Comparison of ENCODE assay signal across 9 mouse cellular contexts in the genomic region with DNA sequence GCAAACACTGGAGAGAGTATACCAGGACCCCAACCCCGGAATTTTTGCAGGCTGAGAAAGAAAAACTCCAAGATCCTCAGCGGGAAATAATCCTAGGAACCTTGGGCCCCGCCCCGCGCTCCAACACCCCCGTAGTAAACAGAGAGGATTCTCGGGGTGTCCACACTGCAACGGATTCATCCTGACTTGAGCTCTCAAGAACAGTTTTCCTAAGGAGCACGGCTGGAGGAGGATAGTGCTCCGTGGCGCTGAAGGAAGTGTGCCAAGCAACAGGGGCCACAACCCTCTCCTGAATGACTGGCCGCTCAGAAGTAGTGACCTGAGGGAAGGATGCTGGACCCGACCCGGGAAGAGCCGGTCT. TPM values are rescaled to one million over a fixed set of nuclear protein-coding genes. Genes with fewer than 3 reads are reported as not detected.
DNase-seq lines count a peak whose midpoint lies in the region; ATAC-seq and TF ChIP-seq lines count a peak whose summit lies in the region.
"Had no signal": no experiment of that assay in that cellular context is flagged by ENCODE, and none has a peak within 500 bp of the region (broad histone marks: within the 10 kb centered on the region; RNA-seq: fewer than 3 reads in every experiment).

No protein-coding gene starts in this region.

- no peak for DNase-seq in heart, postnatal 10 days
- DNase-seq in forebrain, embryonic 14.5 days (ENCODE audit: low spot score), result no peak
- peak; percentile 6 for DNase-seq in telencephalon, adult 2 months (ENCODE audit: low read depth, low spot score)
- no peak for DNase-seq in spleen, adult 12 weeks (ENCODE audit: low spot score)

- peak overlapping the region; percentile 92 for H3K9ac ChIP-seq in heart, embryonic 13.5 days
- peak overlapping the region; percentile 87 for H3K9ac ChIP-seq in forebrain, embryonic 14.5 days (ENCODE audit: low read length)
- peak overlapping the region; percentile 83 for H3K9ac ChIP-seq in liver, embryonic 12.5 days

- H3K27me3 ChIP-seq in heart, embryonic 13.5 days (replicated peaks), result no peaks in the 10 kb centered on the region
- no peaks in the 10 kb centered on the region for H3K27me3 ChIP-seq in E14TG2a.4 (ENCODE audit: insufficient read depth, low read length)
- H3K27me3 ChIP-seq in forebrain, embryonic 14.5 days (replicated peaks; ENCODE audit: control insufficient read depth, insufficient read depth, low read length), result no peaks in the 10 kb centered on the region
- no peaks in the 10 kb centered on the region for H3K27me3 ChIP-seq in liver, embryonic 12.5 days (replicated peaks)

- no peak for TF ChIP-seq CTCF in E14TG2a.4 (conservative IDR thresholded peaks at IDR 0.05; ENCODE audit: low read length)

- peak overlapping the region; percentile 94 for H3K4me3 ChIP-seq in heart, embryonic 13.5 days
- peak overlapping the region; percentile 96 for H3K4me3 ChIP-seq in E14TG2a.4 (replicated peaks; ENCODE audit: low read length)
- H3K4me3 ChIP-seq in forebrain, embryonic 14.5 days (ENCODE audit: low read depth, low read length), result peak overlapping the region; percentile 86
- H3K4me3 ChIP-seq in liver, embryonic 12.5 days, result peak overlapping the region; percentile 83

- peaks cover 10% of the 10 kb centered on the region for H3K4me1 ChIP-seq in heart, embryonic 13.5 days
- H3K4me1 ChIP-seq in E14TG2a.4 (replicated peaks; ENCODE audit: low read depth, low read length), result peaks cover 32% of the 10 kb centered on the region
- H3K4me1 ChIP-seq in forebrain, embryonic 14.5 days (ENCODE audit: control insufficient read depth, insufficient read depth, low read length), result peaks cover 7% of the 10 kb centered on the region
- peaks cover 22% of the 10 kb centered on the region for H3K4me1 ChIP-seq in liver, embryonic 12.5 days

- no peak for ATAC-seq in heart, embryonic 13.5 days (ENCODE audit: extremely low read depth, insufficient number of reproducible peaks, low FRiP score, low TSS enrichment)
- ATAC-seq in forebrain, embryonic 14.5 days, result no peak
- peak; percentile 6; the same call in 1 of the 2 replicates for ATAC-seq in liver, embryonic 12.5 days
- ATAC-seq in megakaryocyte progenitor cell, adult 5-6 weeks (replicated peaks; ENCODE audit: poor library complexity), result no peak

- H3K9me3 ChIP-seq in heart, embryonic 13.5 days, result no peaks in the 10 kb centered on the region
- H3K9me3 ChIP-seq in E14TG2a.4 (ENCODE audit: low read length), result no peaks in the 10 kb centered on the region
- H3K9me3 ChIP-seq in forebrain, embryonic 14.5 days (replicated peaks; ENCODE audit: control insufficient read depth, low read length), result no peaks in the 10 kb centered on the region
- no peaks in the 10 kb centered on the region for H3K9me3 ChIP-seq in liver, embryonic 12.5 days (replicated peaks)

- H3K27ac ChIP-seq in heart, embryonic 13.5 days (replicated peaks), result peak overlapping the region; percentile 96
- peak overlapping the region; percentile 95 for H3K27ac ChIP-seq in forebrain, embryonic 14.5 days (ENCODE audit: low read depth, low read length)
- peak overlapping the region; percentile 92 for H3K27ac ChIP-seq in liver, embryonic 12.5 days

- peaks cover 20% of the 10 kb centered on the region for H3K36me3 ChIP-seq in heart, embryonic 13.5 days
- H3K36me3 ChIP-seq in E14TG2a.4 (ENCODE audit: insufficient read depth, low read length), result peaks cover 23% of the 10 kb centered on the region
- peaks cover 13% of the 10 kb centered on the region for H3K36me3 ChIP-seq in forebrain, embryonic 14.5 days (ENCODE audit: control insufficient read depth, insufficient read depth, low read length)
- peaks cover 20% of the 10 kb centered on the region for H3K36me3 ChIP-seq in liver, embryonic 12.5 days

- WGBS in heart, embryonic 13.5 days, result under 1% methylated on average over 15 of the region's 15 CpGs
- WGBS in forebrain, embryonic 14.5 days, result 0% methylated on average over 15 of the region's 15 CpGs
- WGBS in liver, embryonic 12.5 days (ENCODE audit: insufficient replicate concordance), result 1% methylated on average over 15 of the region's 15 CpGs

- intact Hi-C loops in heart, postnatal 10 days (cut with DNase I), result loop anchor here (2.0 to 10.0 kb wide), 2 partner anchors 107 to 633 kb away; a partner anchor contains a TSS

- H3K4me2 ChIP-seq in heart, embryonic 13.5 days, result peak overlapping the region; percentile 94
- H3K4me2 ChIP-seq in forebrain, embryonic 14.5 days (ENCODE audit: low read length), result peak overlapping the region; percentile 77
- peak overlapping the region; percentile 93 for H3K4me2 ChIP-seq in liver, embryonic 12.5 days

RNA-seq across cellular contexts. Expression of a gene that starts 0.5 kb away (rescaled TPM):
- polyA plus RNA-seq in heart, embryonic 13.5 days (2015; fragmentation: Nextera tagmentation; extraction: Ambion mirVana), result 7.3 and 7.5 TPM in 2 replicates
- total RNA-seq in heart, postnatal 10 days (2021), result 1 to 10 TPM; 6.5 to 8.7 TPM
- polyA plus RNA-seq in forebrain, embryonic 14.5 days (2014; fragmentation: Nextera tagmentation; extraction: Ambion mirVana), result 18.9 and 25.9 TPM in 2 replicates
- polyA plus RNA-seq in liver, embryonic 12.5 days (2016; fragmentation: Nextera tagmentation; extraction: Ambion mirVana), result 7.2 and 7.3 TPM in 2 replicates
- total RNA-seq in megakaryocyte progenitor cell, adult 5-6 weeks (2015), result 25.9 and 31.5 TPM in 2 replicates
- total RNA-seq in megakaryocyte progenitor cell, adult 5-6 weeks (2017), result 16.2 and 21.2 TPM in 2 replicates

RNA-seq across cellular contexts. Expression of a gene that starts 25.6 kb away (rescaled TPM):
- polyA plus RNA-seq in heart, embryonic 13.5 days (2015; fragmentation: Nextera tagmentation; extraction: Ambion mirVana), result not detected in 2 replicates
- total RNA-seq in heart, postnatal 10 days (2021), result under 1 TPM in 1 of 2 experiments, not detected in 1; 0.24 TPM
- not detected in 2 replicates for polyA plus RNA-seq in forebrain, embryonic 14.5 days (2014; fragmentation: Nextera tagmentation; extraction: Ambion mirVana)
- not detected in 2 replicates for polyA plus RNA-seq in liver, embryonic 12.5 days (2016; fragmentation: Nextera tagmentation; extraction: Ambion mirVana)
- total RNA-seq in megakaryocyte progenitor cell, adult 5-6 weeks (2015), result not detected in 2 replicates
- total RNA-seq in megakaryocyte progenitor cell, adult 5-6 weeks (2017), result not detected in 2 replicates
- total RNA-seq: layer of hippocampus, postnatal 25 days had no signal
